Mouse (Mus musculus) layer of hippocampus, adult 11-12 months (tissue): ENCODE data around the gene Cyp2c50.
"Not testable (repeated sequence)": the region's sequence is repeated elsewhere in the genome, so short reads cannot be mapped to it uniquely, and the experiment has no call there.

Source experiments
- DNase-seq: peaks from one replicate; pipeline ENCODE4 v3.0.0; 2022; ENCODE audit warnings: low spot score

The Cyp2c50 gene

DNA sequence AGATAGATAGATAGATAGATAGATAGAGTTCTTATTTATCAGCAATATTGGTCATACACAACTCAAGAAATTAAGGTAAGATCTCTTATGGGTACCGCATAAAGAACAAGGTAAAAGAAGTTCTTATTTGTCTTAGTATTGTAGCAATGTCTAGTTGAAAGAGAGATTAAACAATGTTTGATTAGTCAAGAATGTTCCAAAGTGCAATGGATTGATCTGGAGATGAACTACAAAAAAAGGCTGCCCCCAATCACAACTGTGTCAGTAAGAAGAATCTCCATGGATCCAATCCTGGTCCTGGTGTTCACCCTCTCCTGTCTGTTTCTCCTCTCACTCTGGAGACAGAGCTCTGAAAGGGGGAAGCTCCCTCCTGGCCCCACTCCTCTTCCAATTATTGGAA is at the start of gene Cyp2c50:
Gene Cyp2c50, plus strand, starts transcription at position 268 of the 400 bp plus-strand sequence.
- not testable (repeated sequence) for DNase-seq

- DNase-seq, result no peak
Observed at GRCm38 (mm10) chr19:40073701-40074100, 15.8 kb upstream of the Cyp2c50 start, which contains the start of gene Cyp2c54. Gene Cyp2c54 (minus strand): TSS chr19:40073827.

- no peak for DNase-seq
Observed at GRCm38 (mm10) chr19:40088381-40088780, 1.1 kb upstream of the Cyp2c50 start.

DNA sequence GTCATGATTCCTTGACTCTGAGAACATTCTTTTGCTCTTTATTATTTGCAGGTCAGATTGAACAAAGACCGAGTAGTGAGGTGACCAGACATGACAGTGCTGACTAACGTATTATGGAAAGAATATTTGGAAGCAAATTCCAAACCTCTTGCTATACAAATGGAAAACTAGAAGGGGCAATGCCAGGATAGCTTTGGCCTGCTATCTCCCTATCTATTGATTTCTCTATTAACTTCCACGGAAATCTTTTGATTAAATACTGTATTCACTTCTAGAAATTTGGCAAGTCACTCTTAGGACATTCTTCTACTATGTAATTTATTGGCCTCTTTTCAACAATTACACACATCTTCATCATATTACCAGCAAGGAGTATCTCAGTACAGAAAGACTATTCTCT is 1.6 kb downstream of the Cyp2c50 start:
- DNase-seq, result no peak

DNA sequence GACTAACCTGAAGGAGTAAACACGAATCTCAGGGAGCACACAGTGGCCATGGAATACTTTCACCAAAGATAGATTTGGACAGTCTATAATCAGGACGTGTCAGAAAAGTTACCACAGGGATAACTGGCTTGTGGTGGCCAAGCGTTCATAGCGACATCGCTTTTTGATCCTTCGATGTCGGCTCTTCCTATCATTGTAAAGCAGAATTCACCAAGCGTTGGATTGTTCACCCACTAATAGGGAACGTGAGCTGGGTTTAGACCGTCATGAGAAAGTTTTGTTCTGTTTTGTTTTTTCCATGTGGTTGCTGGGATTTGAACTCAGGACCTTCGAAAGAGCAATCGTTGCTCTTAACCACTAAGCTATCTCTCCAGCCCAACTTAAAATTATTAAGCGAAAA is 30.1 kb downstream of the Cyp2c50 start:
- DNase-seq, result not testable (repeated sequence)

DNA sequence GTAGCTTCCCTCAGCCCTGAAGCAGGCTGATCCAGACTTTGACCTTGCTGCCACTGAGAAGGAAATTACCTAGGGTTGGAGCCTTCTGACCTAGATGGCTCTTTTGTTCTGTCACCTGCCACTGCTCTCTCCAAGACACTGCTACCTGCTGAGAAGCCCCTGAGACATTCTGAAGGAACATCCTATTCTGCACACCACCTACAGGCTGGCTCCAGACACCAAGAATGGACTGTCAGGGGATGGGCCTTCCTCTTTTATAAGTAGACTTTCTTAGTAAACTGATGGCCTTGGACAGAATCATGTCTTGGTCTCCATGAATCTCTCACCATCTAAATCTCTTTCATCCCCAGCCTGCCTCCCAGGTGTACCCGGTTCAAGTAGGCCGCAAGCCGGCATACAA is 35.7 kb downstream of the Cyp2c50 start:
- not testable (repeated sequence) for DNase-seq

DNA sequence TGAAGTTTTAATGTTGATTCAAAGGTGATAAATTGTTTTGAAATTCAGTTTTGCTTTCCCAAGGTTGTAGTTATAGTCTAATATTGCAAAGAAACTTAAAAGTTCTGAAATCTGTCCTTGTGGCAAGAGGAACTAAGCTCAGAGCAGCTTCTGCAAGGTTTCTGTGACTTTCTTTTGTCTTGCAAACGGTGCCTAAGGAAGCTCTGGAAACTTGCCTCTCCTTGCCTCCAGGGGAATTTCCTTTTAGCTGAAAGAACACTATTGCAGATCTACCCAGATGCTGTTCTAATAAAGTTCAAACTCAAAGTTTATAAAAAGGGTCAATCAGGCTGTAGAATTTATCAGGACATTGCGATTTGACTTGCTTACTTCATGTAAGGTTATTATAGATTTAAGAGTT is 37.5 kb downstream of the Cyp2c50 start:
- not testable (repeated sequence) for DNase-seq
